Mouse (Mus musculus) Muller cell, postnatal 12 days (primary cell): ENCODE results near the gene Hoxa5.

Experiments
- DNase-seq: peaks from one replicate; pipeline ENCODE4 v3.0.0-alpha.2; 2015; ENCODE audit errors: inconsistent ontology term

The Hoxa5 gene

GRCm38 (mm10) chr6:52178918-52179665, 25.3 kb downstream of the Hoxa5 start:
- no peak for DNase-seq

DNA sequence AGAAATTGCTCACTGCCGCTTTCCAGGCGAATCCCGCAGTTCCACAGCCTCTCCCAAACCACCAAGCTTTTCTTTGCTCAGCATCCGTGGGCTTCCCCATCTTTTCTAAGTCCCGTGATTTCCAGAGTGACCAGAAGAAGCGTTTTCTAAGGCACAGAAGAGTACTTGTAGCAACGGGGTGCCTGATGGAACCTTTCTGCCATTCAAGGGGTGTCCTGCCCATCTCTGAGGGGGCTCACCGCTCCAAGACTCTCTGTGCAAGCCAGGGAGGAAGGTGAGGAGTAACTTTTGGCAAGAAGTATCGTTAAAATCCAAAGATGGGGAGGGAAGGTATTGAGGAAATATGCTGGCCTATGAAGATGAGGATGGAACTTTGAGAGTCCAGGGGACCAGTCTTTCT, 26.6 kb downstream of the Hoxa5 start:
- no peak for DNase-seq

DNA sequence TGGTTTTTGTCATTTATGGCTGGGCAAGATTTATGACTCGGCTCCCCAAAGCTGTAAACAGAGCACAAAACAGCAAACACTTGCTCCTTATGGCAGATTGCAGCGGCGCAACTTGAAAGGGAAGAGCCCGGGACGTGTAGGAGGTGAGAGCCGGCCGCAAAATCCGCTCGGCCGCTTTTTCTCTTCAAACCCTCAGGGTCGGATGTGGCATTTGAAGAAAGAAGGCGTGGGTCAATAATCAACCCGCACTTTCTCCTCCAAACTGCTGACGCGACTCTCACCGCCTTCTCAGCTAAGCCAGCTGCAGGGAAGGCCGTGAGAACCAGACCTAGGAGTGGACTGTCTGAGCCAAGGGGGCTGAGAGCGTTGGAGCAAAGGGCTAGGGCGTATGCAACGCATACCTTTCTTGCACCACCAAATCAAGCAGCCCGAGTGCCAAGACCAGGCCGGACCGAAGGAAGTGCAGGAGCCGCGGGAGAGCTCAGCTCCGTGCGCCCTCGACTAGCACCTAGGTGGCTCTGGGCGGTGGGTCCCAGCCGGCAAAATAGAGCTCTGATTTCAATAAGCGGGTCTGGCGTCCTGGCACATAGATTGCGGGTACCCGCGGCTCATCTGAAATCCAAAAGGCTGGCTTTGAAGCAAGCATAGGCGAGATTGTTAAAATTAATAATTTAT, 27.2 kb downstream of the Hoxa5 start, which contains the start of gene 5730596B20Rik:
Gene 5730596B20Rik (plus strand): TSS at position 438 of the 675 bp plus-strand sequence.
- DNase-seq: no peak

DNA sequence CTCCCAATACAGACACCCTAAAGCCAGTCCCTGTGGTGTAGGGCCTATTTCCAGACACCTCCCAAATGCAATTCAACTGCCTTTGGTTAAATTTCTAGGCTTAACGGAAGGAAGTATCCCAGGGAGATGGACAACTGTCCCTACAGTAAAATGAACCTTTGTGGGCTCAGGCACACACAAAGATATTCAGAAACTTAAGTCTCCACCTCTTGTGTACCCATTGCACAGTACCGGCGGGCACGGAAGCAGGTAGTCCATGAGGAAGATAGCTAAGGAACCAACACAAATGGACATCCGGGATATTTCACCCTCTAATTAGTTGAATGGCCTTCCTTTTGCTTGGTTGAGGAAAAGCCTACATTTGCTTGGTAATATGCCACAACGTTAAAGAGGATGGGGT, 28.0 kb downstream of the Hoxa5 start:
- no peak for DNase-seq

DNA sequence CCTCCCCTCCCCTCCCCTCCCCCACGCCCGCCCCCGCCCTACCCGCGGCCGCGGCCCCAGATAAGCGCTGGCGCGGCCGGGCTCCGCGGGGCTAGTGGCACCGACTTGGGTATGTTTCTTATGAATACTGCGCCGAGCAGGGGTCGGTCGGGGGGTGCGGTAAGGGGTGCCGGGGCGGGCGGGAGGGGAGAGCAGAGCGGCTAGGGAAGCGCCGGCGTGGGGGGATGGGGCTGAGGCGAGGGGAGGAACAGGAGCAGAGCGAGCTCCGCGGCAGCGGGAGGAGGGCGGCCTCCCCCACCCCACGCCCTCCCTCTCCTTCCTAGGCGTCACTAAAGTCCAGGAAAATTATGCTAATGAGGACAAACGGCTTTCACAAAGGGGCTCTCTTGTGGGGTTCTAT, 28.5 kb downstream of the Hoxa5 start:
- DNase-seq: no peak

- DNase-seq: no peak
Measured at GRCm38 (mm10) chr6:52174968-52175751, 29.2 kb downstream of the Hoxa5 start.

GRCm38 (mm10) chr6:52173648-52174047, 30.7 kb downstream of the Hoxa5 start:
- DNase-seq: no peak

DNA sequence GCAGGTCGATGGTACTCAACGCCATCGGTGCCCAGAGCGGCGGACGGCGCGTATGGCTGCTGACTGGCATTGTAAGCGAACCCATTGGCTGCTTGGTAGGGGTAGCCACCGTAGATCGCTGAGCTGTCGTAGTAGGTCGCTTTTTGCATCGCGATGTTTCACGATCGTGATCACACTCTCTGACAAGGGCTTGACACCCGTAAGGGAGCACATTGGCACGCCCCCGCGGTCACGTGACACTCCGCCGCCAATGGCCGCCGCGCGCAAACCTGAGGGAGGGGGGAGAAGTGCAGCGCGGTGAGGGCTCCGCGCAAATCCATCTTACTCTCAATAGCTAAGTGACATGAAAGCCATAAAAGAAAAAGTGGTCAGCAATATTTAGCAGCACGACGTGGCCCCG, 31.9 kb downstream of the Hoxa5 start:
- DNase-seq: no peak

DNA sequence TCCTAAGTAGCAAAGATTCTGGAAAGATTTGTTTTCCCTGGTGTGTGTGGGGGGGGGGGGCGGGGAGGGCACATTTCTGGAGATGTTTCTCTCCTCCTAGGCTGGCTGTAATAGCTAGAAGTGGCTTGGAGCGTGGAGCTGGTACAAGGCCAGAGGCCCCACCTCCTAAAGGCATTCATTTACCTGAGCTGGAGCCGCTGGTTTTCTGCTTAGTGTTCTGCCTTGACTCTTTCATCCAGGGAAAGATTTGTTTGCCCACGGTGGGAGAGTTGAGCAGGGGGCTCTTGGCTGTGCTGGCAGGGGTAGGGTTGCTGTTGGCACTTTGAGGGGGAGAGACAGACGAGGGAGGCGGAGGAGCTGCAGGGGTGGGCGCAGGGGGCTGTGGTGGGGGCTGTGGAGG, 32.4 kb downstream of the Hoxa5 start:
- DNase-seq: no peak

GRCm38 (mm10) chr6:52171331-52171730, 33.1 kb downstream of the Hoxa5 start:
- DNase-seq: no peak

- no peak for DNase-seq
Measured at GRCm38 (mm10) chr6:52170898-52171223, 33.5 kb downstream of the Hoxa5 start.

GRCm38 (mm10) chr6:52170166-52170897, 34.1 kb downstream of the Hoxa5 start:
- no peak for DNase-seq

DNA sequence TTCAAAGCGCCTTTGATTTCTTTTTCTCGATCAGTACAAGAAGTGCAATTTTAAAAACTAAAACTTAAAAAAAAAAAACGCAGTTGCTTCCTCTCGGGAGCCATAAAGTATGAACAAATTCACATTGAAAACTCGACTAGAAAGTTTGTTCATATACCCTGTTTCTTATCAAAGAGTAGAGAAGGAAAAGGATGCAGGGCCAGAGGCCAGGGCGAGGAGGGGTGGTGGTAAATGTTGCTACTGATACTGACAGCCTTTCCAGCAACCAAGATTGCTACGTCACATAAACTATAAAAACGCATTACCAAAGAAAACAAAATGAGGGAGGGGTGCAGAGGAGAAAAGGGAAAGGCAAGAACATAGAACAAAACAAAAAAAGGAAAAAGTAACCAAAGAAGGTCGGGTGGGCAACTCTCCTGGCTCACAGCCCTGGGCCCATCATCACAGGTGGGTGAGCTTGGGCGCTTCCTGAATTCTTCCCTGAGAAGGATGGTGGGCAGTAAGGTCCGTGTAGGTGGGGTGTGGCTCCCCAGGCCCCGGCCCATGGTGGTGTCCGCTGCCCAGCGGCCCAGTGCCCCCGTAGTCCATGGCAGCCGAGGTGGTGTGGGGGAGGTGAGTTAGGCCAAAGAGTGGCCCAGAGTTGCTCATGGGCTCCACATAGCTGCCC, 34.8 kb downstream of the Hoxa5 start:
- no peak for DNase-seq

DNA sequence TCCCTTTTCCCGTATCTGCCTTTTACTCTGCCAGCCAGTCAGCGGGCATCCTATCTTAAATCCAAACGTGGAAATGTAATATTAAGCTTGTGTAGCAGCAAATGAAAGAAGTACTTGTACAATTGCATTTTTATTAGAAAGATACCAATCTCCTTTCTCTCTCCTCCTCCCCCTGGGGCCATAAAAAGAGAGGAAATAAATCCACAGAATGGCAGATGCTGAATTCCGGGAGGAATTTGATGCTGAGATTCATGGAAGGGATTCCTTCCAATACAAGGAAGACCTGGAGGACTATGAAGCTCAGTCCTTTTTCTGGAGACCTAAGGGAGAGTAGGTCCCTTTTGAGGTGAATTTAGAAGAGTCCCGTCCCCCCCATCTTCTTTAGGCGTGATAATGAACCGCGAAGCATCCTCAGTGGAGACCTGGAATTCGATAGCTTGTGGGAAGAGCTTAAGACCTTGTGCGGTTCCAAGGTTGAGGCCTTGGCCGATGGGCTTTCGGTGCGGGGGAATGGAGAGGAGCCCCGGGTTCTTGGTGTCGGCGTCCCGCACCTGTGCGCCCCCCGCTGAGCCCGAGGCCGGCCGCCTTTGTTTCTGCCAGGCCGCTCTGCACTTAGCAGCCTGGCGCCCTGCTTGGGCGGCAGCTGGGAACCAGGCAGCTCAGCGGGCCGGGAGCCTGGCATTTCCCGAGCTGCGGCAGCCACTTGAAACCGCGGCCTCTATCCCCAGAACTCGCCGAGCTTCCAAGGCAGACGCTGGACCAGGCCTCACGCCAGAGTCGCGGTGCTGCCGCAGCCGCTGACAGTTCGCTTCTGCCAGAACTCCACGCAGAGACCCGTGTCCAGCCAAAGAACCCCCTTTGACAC, 36.0 kb downstream of the Hoxa5 start:
- no peak for DNase-seq

DNA sequence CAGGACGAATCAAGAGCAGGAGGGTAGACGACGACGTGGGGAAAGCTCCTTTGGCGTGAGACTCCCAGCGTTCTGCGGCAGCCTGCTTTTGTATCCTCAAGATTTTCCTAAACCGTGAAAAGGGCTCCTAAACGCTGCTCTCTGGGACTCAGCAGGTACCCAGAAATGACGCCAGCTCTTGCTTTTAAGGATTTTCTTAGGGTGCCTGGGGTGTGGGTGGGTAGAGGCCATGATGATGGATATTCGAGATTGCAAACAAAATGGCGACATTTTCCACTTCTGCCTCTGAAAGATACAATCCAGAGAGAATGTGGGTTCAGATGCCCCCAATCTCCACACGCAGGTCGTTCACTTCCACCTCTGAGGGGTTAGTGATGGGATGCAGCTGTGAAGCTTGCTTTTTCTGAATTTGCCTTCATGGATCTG, 36.6 kb downstream of the Hoxa5 start:
- DNase-seq: no peak

DNA sequence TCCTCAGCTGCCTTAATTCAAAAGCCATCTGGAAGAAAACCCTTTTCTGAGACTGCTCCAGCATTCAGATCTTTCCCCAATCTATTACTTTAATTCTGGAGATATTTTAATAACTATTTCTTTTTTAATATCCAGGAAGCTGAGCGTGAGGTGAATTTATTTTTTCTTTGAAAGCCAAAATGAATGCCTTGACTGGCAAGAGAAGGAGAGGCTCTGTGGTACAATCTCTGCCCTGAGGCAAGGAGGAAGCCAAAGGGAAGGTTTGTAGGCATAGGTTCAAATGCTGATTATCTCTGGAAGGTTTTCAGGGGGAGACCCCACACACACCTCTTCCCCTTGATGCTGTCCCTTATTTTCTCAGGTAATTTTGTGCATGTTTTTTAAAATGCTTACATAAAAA, 37.2 kb downstream of the Hoxa5 start:
- DNase-seq: no peak

GRCm38 (mm10) chr6:52166431-52167077, 37.8 kb downstream of the Hoxa5 start:
- DNase-seq: no peak

GRCm38 (mm10) chr6:52165441-52166370, 38.7 kb downstream of the Hoxa5 start:
- no peak for DNase-seq
